Mouse (Mus musculus): ENCODE data around the gene Gm28372.

Gm28372 gene

DNA sequence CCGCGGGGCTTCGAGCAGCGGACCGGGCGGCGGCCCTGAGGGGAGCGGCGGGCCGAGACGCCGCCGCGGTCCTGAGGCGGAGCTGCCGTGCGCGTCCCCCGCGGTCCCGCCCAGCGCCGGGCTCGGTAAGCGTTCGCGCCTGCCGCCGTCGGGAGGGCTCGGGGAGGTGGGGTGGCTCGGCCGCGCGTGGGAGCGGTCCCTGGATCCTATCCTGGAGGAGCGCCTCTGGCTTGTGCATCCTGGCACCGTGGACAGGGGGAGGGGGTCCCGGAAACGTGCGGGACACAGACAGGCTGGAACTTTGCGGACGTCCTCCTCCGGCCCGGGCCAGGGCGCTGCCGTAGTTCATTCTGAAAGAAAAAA is 45.4 kb downstream of the Gm28372 start:
- DNase-seq (ENCODE audit: inconsistent age in 2 of 2, low spot score in 1 of 2): peak in 1 of 2 experiments; percentile 85

GRCm38 (mm10) chr2:130451086-130451726 is 46.2 kb downstream of the Gm28372 start:
- peak in 1 of 2 experiments; percentile 55 for DNase-seq (ENCODE audit: inconsistent age in 2 of 2, low spot score in 1 of 2)

GRCm38 (mm10) chr2:130451727-130452090 is 46.7 kb downstream of the Gm28372 start:
- DNase-seq (ENCODE audit: inconsistent age in 2 of 2, low spot score in 1 of 2): no peak

- no peak for DNase-seq (ENCODE audit: inconsistent age in 2 of 2, low spot score in 1 of 2)
Measured at GRCm38 (mm10) chr2:130452266-130452665, 47.2 kb downstream of the Gm28372 start.

DNA sequence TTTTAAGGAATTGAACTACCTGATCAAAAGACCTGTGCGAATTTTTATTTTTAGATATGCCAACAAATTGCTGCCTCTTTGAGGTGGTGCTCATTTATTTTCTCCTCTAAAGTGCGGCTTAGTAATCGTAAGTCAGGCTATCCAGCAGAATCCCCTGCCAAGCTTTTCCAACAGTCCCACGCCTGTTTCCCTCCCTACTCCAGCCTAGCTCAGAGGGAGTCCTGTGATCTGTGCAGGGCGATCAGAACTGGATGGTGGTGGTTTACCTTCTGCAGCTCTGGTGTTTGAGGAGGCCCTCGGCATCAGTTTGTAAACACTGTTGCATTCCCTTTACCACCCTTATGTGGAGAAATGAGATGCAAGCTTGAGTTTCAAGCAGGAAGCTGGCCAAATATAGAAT is 48.4 kb downstream of the Gm28372 start:
- no peak for DNase-seq (ENCODE audit: inconsistent age in 2 of 2, low spot score in 1 of 2)

- peak in 1 of 2 experiments; percentile 49 for DNase-seq (ENCODE audit: inconsistent age in 2 of 2, low spot score in 1 of 2)
Measured at GRCm38 (mm10) chr2:130454748-130455370, 49.8 kb downstream of the Gm28372 start.

All from adrenal gland, adult (tissue).